Mouse (Mus musculus): ENCODE results near the gene Eno2. TPM values are rescaled to one million over a fixed set of nuclear protein-coding genes. Genes with fewer than 3 reads are reported as not detected.

Eno2 gene
- polyA plus RNA-seq, 1 experiment from 2014 or later, result 67.2 TPM

- Histone ChIP-seq H3K36me3 (peaks cover 46% of the 10 kb centered on the region), H3K9ac (peak within 1 kb of the TSS; percentile 95), H3K4me2 (peak within 1 kb of the TSS; percentile 94), H3K9me3 (no peaks in the 10 kb centered on the region), H3K4me1 (replicated peaks) (peaks cover 39% of the 10 kb centered on the region), H3K27me3 (no peaks in the 10 kb centered on the region), H3K27ac (replicated peaks) (peak within 1 kb of the TSS; percentile 84), H3K4me3 (peak within 1 kb of the TSS; percentile 99)
- WGBS, result under 1% methylated on average over 76 of the region's 76 CpGs
- ATAC-seq (ENCODE audit: low read depth), result peak; percentile 97
Measured at GRCm38 (mm10) chr6:124711824-124712782, 57.4 kb downstream of the Eno2 start, which contains the start of the genes Emg1 and Phb2. Emg1 (minus strand) TSS chr6:124712178. Phb2 (plus strand) TSS chr6:124712336.

MicroRNAs within 50 kb of the gene (microRNA counts, 519-probe panel; counts per million panel counts)
- not detected for microRNA mmu-miR-141
- not detected for microRNA mmu-miR-200c

Small RNA genes within 50 kb of the gene (microRNA-seq; reads per million reads assigned to microRNA genes)
- gene Mir141 (4.7 reads per million, percentile 19 among the genes with 10 or more reads in this experiment), gene Mir200c (30.7 reads per million, percentile 39 among the genes with 10 or more reads in this experiment)

Other genes with a start within 250 kb of the Eno2 start
- 0.30 and 0.39 TPM in 2 replicates for gene C1s1, start 227.3 kb downstream of the Eno2 start, polyA plus RNA-seq (2015; fragmentation: Nextera tagmentation; extraction: Ambion mirVana)
- gene C1rb, start 199.4 kb downstream of the Eno2 start, polyA plus RNA-seq (2015; fragmentation: Nextera tagmentation; extraction: Ambion mirVana), result not detected in 2 replicates
- 0.12 TPM in 1 of 2 replicates, not detected in the other for gene C1s2, start 133.6 kb downstream of the Eno2 start, polyA plus RNA-seq (2015; fragmentation: Nextera tagmentation; extraction: Ambion mirVana)
- 43.2 and 43.7 TPM in 2 replicates for gene Lpcat3, start 106.6 kb downstream of the Eno2 start, polyA plus RNA-seq (2015; fragmentation: Nextera tagmentation; extraction: Ambion mirVana)
- 110 and 120 TPM in 2 replicates for gene Emg1, start 57.5 kb downstream of the Eno2 start, polyA plus RNA-seq (2015; fragmentation: Nextera tagmentation; extraction: Ambion mirVana)
- gene Phb2, start 57.3 kb downstream of the Eno2 start, polyA plus RNA-seq (2015; fragmentation: Nextera tagmentation; extraction: Ambion mirVana), result 259 and 270 TPM in 2 replicates
- gene Ptpn6, start 31.0 kb downstream of the Eno2 start, polyA plus RNA-seq (2015; fragmentation: Nextera tagmentation; extraction: Ambion mirVana), result 6.0 and 7.9 TPM in 2 replicates
- 687 and 693 TPM in 2 replicates for gene Grcc10, start 28.3 kb downstream of the Eno2 start, polyA plus RNA-seq (2015; fragmentation: Nextera tagmentation; extraction: Ambion mirVana)
- gene Gm45234, start 13.7 kb downstream of the Eno2 start, polyA plus RNA-seq (2015; fragmentation: Nextera tagmentation; extraction: Ambion mirVana), result not detected in 2 replicates
- gene Atn1, start 13.1 kb downstream of the Eno2 start, polyA plus RNA-seq (2015; fragmentation: Nextera tagmentation; extraction: Ambion mirVana), result 21.0 and 23.1 TPM in 2 replicates
- gene Lrrc23, start 10.1 kb upstream of the Eno2 start, polyA plus RNA-seq (2015; fragmentation: Nextera tagmentation; extraction: Ambion mirVana), result 0.57 and 2.1 TPM in 2 replicates
- gene Spsb2, start 39.0 kb upstream of the Eno2 start, polyA plus RNA-seq (2015; fragmentation: Nextera tagmentation; extraction: Ambion mirVana), result 4.7 and 8.5 TPM in 2 replicates
- 385 and 391 TPM in 2 replicates for gene Tpi1, start 44.6 kb upstream of the Eno2 start, polyA plus RNA-seq (2015; fragmentation: Nextera tagmentation; extraction: Ambion mirVana)
- gene Usp5, start 59.8 kb upstream of the Eno2 start, polyA plus RNA-seq (2015; fragmentation: Nextera tagmentation; extraction: Ambion mirVana), result 176 and 178 TPM in 2 replicates
- gene Cdca3, start 59.9 kb upstream of the Eno2 start, polyA plus RNA-seq (2015; fragmentation: Nextera tagmentation; extraction: Ambion mirVana), result 26.6 and 33.2 TPM in 2 replicates
- 0.44 and 0.93 TPM in 2 replicates for gene Gnb3, start 70.6 kb upstream of the Eno2 start, polyA plus RNA-seq (2015; fragmentation: Nextera tagmentation; extraction: Ambion mirVana)
- 20.5 and 20.6 TPM in 2 replicates for gene P3h3, start 88.1 kb upstream of the Eno2 start, polyA plus RNA-seq (2015; fragmentation: Nextera tagmentation; extraction: Ambion mirVana)
- gene Gpr162, start 94.3 kb upstream of the Eno2 start, polyA plus RNA-seq (2015; fragmentation: Nextera tagmentation; extraction: Ambion mirVana), result 21.2 and 22.4 TPM in 2 replicates
- gene Cd4, start 118.5 kb upstream of the Eno2 start, polyA plus RNA-seq (2015; fragmentation: Nextera tagmentation; extraction: Ambion mirVana), result 0.21 TPM in 1 of 2 replicates, not detected in the other
- gene Lag3, start 142.0 kb upstream of the Eno2 start, polyA plus RNA-seq (2015; fragmentation: Nextera tagmentation; extraction: Ambion mirVana), result 2.2 and 3.2 TPM in 2 replicates
- 797 TPM in 2 replicates for gene Ptms, start 150.4 kb upstream of the Eno2 start, polyA plus RNA-seq (2015; fragmentation: Nextera tagmentation; extraction: Ambion mirVana)
- 535 and 552 TPM in 2 replicates for gene Mlf2, start 161.7 kb upstream of the Eno2 start, polyA plus RNA-seq (2015; fragmentation: Nextera tagmentation; extraction: Ambion mirVana)
- gene Cops7a, start 195.9 kb upstream of the Eno2 start, polyA plus RNA-seq (2015; fragmentation: Nextera tagmentation; extraction: Ambion mirVana), result 85.4 and 96.4 TPM in 2 replicates
- gene Pianp, start 227.0 kb upstream of the Eno2 start, polyA plus RNA-seq (2015; fragmentation: Nextera tagmentation; extraction: Ambion mirVana), result 28.4 and 28.9 TPM in 2 replicates
- 20.0 and 23.2 TPM in 2 replicates for gene Zfp384, start 239.5 kb upstream of the Eno2 start, polyA plus RNA-seq (2015; fragmentation: Nextera tagmentation; extraction: Ambion mirVana)

All from neural tube, embryonic 13.5 days (tissue).